Mouse (Mus musculus) right cerebral cortex, adult 18-20 months (tissue): ENCODE results near the gene Ndel1.
A peak's percentile ranks its signal among the peaks of the same experiment; 100 is the strongest.
"Not testable (repeated sequence)": the region's sequence is repeated elsewhere in the genome, so short reads cannot be mapped to it uniquely, and the experiment has no call there.

ENCODE experiments used
- DNase-seq: peaks from one replicate; pipeline ENCODE4 v3.0.0; 2022; ENCODE audit warnings: mixed read lengths

Gene Ndel1

DNA sequence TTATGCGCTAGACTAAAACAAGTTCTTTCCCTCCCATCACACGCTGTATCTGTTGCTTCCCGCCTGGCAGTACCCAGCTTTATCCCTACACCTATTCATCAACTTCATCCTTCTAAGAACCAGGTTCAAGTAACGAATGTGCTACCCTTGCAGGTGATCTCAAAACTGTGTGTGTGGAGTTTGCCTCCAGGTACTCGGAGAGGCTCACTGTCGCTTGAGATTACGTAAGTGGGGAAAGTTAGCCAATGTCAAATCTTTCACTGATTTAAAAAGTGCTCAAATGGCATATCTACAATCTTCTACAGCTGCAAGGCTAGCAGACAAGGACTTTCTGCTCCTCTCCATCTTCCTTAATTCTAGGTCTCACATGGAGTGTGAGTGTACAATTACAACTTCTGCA lies 20.8 kb downstream of the Ndel1 start:
- no peak for DNase-seq

DNA sequence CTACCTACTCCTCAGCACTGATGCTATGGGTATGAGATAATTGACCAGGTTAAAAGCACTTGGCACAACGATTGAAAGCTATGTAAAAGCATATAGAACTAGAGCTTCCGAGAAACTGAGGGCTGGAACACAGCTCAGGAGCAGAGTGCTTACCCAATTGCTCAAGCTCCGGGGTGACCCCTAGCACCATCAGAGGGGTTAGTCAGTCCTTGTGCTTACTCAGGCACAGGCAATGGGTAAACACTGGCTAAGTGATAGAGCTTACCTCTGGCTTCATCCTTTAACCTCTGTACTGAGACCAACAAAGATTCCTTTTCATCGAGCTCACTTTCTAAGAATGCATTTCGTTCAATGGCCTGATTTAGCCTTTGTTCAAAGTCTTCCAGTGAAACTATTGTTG lies 32.1 kb downstream of the Ndel1 start:
- DNase-seq: no peak

DNA sequence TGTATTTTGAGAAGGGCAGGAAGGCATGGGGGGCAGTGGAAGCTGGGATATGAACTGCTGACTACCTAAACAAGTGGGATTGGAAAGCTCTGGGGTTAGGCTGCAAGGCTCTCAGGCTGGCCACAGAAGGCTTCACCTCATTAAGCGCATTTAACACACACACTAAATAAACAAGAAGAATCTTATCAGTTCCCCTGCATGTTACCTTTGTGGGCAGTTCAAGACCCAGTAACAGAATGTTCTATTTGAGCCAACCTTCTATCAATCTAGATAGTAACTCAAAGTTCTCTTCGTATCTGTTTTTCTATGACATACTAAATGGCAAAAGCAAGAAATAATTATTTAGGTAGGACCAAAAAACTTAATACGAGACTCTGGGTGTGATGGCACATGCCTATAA lies 36.6 kb downstream of the Ndel1 start:
- DNase-seq: no peak

DNA sequence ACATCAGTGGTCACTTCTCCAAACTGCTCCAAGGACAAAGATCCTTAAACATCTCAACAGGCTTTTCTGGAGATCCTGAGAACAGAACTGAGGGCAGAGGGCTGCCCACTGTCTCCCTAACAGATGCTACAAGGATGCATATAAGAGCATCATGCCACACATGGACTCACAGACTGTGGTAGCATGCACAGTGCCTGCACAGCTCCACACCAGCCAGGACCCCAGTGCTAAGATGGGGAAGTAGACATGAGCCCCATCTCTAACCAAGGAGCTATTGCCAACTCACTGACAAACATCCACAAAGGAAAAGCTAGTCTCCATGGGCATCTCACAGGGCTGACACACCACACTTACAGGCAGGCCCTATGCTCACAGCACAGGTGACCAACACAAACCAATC lies 38.1 kb downstream of the Ndel1 start:
- no peak for DNase-seq

DNA sequence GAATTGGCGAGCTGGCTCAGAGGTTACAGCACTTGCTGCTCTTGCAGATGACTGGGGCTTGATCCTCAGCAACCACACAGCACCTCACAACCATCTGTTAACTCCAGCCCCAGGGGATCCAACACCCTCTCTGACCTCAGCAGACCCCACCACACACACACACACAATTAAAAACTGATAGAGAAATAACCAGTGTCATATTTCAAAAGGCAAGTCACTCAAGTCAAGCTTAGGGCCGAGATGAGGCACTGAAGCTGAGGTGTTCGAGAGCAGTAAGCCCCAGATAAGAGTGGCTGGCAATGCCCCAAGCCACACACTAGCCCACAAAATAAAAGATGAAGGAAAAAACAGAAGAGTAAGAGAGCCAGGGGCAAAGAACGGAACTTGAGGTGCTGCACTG lies 38.9 kb downstream of the Ndel1 start:
- no peak for DNase-seq

DNA sequence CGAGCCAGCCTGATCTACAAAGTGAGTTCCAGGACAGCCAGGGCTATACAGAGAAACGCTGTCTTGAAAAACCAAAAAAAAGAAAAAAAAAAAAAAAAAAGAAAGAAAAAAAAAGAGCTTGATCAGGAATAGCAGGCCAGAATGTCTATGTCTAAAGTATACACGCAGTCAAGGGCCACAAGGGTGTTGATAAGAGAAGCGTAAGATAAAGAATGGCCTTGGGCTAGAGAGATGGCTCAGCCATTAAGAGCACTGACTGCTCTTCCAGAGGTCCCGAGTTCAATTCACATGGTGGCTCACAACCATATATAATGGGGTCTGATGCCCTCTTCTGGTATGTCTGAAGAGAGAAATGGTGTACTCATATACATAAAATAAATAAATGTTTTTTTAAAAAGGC lies 40.1 kb downstream of the Ndel1 start:
- not testable (repeated sequence) for DNase-seq

DNA sequence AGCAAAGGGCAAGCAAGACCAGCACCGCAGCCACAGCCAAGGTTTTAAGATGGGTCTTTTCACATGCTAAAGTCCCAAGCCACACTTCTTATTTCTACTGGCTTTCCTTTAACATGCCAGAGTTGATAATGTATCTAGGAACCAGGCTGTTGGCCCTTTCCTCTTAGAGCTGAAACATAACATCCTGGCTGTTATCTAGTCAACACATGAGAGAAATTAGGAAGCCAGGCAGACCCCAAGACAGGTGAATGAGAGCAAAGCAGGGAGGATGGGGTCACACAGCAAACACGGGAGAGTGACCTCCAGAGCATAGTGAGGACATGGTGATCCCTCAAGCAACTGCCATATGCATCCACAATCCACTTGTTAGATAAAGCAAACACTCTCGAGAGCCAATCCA lies 44.9 kb downstream of the Ndel1 start:
- no peak for DNase-seq

DNA sequence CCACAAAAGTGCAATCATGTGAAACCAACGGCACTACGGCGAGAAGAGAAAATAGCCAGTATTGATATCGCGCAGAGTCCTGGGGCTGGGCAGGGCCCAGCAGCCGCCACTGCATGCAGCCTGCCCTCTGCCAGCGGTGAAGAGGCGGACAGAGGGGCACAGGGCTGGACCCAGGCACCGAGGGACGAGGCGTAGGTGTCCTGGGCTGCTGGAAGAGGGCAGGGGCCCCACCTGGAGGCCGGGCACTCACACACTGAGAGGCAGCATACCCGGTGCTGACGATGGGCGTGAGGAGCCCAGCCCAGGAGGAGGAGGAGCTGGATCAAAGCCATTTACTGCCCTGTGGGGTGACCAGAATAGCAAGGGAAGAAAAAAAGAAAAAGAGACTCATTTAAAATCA lies 49.3 kb downstream of the Ndel1 start:
- no peak for DNase-seq

DNA sequence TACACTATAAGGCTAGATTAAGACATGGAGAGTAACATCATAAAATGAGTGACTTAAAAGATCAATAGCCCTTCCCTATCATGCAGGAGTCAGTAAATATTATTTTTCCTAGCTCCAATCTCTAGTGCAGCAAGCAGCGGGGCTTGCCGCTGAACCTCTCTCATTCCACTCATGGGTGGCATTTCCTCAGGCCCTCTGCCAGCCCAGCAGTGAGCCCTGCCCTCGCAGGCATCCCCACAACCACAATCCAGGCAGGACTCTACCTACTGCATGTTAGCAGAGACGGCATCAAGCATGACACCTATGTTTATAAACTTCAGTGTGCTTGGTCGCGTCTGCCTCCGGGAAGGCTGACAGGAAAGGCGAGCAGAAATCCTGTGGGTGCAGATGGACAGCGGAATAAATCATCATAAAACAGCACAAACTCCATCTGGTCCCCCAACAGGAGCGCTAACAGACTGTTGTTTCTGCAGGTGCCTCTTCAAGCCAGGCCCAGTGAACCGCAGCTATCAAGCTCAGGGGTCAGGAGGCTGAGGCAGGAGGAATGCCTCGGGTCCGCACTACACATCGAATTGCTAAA lies 52.3 kb downstream of the Ndel1 start:
- no peak for DNase-seq

DNA sequence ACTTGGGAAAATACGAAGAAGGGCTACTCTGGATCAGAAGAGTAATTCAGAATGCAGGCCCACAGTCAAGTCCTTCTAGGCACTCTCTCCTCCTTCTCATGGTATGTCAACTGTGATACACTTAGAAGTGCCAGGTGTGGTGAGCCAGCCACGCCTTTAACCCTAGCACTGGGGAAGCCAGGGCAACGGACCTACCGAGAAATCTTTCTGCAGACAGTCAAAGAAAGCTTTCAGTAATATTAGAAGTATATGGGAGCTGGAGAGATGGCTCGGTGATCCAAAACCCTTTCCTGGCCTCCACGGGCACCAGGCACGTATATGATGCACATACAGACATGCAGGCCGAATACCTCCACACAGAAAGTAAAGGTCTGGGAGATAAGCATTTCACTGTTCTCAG lies 53.2 kb downstream of the Ndel1 start:
- no peak for DNase-seq

DNA sequence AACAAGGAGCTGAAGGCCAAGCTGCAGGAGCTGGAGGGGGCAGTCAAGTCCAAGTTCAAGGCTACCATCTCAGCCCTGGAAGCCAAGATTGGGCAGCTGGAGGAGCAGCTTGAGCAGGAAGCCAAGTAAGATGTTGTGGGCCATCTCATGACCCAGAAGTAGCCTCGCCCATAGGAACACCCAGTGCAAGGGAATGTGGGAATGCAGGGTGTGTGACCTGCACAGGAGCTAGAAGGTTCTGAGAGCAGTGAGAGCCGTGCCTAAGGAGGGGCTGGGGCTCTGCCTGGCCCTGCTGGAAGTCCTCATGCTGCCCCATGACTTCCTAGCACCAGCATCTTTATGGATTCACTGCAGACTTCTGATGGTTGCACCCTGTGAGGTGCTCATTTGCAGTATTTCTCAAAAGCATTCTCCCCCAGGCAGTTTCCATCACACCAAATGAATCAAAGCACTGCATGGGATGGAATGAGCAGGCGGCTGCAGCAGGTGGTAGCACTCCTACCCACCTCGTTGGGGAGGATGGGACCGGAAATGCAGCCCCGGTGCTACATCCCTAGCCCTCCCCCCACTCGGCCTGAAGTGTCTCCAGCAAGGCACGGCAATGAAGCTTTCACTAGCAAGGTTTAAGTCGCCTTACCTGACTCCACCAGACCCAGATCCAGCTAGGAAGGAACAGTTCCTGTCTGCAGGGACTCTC lies 59.6 kb downstream of the Ndel1 start:
- no peak for DNase-seq

DNA sequence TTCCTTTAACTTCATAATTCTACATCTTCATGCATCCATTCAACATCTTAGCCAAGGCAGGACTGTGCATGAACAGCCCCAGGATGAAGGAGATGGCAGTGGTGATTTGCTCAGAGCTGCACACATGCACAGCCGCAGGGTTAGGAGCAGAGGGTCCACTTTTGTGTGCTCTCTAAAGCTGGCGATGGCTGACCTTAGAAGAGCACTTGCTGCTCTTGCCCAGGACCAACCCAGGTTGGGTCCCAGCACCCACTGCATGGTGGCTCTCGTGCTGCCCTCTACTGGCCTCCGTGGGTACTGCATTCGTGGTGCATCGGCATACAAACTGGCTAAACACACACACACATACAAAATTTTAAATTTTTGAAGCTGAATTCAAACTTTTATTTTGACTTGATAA lies 63.9 kb downstream of the Ndel1 start:
- peak; percentile 54 for DNase-seq

DNA sequence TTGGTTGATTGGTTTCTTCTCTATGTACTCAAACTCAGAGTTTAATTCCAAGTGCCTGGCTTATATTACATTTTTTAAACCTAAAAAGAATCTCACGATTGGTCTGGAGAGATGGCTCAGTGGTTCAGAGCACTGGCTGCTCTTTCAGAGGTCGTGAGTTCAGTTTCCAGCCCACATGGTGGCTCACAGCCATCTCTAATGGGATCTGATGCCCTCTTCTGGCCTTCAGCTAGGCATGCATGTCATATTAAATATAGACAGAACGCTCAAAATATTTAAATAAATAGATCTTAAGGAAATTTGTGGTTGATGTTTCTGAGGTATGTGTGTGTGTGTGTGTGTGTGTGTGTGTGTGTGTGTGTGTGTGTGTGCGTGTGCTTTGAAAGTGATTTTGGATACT lies 66.5 kb downstream of the Ndel1 start:
- no peak for DNase-seq

DNA sequence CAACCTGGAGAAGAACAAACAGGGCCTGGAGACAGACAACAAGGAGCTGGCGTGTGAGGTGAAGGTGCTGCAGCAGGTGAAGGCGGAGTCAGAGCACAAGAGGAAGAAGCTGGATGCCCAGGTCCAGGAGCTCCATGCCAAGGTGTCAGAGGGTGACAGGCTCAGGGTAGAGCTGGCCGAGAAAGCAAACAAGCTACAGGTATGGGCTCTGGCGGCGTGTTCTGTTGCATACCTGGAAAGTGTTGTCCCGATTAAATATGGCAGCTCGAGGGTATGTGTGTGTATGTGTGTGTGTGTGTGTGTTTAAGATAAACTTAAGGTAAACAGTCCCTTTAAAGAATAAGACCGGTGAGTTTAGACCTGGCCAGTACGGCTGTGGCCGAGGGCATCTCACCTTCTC lies 73.4 kb downstream of the Ndel1 start:
- no peak for DNase-seq

DNA sequence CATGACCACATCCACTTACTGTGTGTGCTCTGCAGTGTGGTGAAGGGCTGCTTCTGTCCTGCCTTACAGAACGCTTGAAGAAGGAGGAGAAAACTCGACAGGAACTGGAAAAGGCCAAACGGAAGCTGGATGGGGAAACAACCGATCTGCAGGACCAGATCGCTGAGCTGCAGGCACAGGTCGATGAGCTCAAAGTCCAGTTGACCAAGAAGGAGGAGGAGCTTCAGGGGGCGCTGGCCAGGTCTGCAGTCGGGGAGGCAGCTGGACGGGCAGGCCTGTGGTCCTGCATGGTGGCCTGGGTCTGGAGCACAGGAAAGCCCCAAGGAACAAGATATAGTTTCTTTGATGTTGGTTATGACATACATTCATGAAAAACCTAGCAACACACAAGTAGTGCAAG lies 79.9 kb downstream of the Ndel1 start:
- DNase-seq: no peak

DNA sequence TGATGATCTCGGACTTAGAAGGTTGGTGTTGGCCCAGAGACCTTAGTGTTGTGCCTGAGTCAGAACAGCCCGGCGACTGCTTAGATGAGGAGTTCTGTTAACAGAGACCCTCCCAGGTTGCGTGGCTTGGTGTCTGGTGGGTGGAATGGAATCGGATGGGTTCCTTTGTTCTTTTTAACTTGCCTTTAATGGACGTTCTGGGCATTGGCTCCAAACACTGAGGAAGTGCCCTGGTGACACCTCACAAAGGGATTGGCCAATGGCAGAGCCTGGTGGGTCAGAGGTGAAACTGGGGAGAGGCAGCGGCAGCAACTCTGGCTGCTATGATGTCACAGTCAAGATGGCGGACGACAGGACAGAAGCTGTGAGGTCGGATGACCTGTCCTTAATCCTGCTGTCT lies 80.9 kb downstream of the Ndel1 start:
- DNase-seq: no peak

DNA sequence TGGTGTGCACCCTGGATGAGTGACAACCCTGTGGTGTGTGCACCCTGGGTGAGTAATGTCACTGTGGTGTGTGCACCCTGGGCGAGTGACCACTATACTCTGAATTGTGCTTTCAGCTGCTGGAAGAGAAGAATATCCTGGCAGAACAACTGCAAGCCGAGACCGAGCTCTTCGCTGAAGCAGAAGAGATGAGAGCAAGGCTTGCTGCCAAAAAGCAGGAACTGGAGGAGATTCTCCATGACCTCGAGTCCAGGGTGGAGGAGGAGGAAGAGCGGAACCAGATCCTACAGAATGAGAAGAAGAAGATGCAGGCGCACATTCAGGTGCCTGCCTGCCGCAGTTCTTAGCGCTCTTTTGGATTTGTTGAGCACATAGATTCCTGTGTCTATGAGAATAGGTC lies 84.4 kb downstream of the Ndel1 start:
- no peak for DNase-seq

DNA sequence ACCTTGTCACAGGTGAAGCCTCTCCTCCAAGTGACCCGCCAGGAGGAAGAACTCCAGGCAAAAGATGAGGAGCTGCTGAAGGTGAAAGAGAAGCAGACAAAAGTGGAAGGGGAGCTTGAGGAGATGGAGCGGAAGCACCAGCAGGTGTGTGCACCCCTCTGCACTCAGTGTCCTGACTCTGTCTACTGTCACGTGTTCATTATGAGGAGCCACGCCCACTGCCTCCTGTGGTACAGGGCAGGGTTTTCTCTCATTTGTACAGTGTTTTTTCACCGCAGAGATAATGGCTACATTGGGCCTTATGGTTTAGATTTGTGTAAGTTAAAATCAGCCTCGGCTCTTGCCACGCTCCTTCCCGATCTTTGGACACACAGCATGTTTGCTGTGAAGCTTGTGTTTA lies 85.8 kb downstream of the Ndel1 start:
- DNase-seq: no peak

DNA sequence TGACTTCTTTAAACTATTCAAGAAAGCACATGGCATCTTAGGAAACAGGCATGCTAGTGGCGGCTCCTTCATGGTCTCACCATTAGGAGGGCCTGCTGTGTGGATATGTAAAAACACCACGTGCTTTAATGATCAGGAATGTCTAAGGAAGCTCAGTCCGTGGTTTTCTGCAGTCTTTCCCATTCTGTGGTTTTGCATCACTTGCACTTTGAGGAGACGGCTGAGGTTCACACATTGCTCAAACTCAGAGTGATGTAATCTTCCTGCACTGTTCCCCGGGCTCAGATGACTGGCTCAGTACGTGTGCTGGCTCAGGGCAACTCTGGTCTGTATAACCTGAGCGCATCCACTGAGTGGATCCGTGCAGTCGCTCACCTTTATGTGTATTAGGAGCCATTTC lies 89.3 kb downstream of the Ndel1 start:
- DNase-seq: peak; percentile 31

DNA sequence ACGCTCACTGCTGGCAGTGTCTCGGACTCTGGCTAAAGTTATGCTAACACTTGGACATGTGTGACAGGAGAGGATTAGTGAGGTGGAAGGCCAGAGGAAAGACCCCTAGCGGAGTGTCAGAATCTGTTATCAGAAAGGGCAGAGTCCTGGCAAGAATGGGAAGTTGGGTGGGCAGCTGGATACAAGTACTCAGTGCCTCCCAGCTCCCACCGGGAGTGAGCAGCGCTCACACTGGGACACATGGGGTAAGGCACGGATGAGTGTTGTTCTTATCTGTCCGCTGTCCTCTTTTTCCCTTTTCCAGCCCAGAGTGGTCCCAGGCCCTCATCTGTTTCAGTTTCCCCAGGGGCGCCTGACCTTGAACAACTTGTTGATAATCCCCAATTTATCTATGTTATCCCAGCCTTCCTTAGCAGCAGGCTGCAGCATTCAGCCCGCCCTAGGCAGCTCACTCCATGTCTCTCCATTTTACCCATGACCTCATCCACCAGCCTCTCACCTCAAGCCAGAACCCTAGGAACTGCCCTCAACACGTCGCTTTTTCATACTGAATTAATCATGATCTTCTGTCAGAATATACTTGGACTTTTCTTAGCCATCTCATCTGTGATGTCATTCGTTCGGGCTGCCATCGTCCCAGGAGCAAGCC lies 91.1 kb downstream of the Ndel1 start:
- DNase-seq: no peak

DNA sequence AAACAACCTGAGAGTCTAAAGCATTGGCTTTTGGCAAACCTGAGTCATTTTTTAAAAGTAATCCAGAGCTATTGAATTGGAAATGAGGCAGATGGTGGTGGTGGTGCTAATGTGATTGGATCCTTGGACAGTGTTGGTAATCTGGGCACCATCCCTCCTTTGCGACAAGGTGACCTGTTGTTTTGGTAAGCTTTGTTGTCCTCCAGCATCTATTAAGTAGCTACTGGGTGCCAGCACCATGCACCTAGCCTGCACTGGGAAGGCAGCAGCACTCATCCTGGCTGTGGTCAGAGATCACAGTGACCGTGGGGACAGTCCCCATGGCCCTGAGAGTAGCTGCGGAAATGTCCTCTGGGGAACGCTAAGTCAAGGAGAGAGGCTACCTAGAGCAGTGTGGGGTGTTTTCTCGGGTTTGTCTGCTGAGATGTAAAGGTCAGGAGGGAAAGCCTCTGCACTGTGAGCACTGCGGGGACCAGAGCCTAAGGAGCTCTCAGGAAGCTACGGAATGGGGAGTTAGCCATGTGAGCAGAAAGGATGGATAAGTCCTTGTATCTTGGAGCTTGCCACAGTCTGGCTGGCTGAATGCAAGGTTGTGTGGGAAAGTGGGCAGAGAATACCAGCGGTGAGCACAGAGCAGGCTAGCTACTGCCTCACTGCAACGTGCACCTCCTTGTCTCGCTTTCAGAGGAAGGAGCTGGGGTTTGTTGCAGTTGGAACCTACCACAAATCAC lies 91.8 kb downstream of the Ndel1 start:
- DNase-seq: peak; percentile 40

DNA sequence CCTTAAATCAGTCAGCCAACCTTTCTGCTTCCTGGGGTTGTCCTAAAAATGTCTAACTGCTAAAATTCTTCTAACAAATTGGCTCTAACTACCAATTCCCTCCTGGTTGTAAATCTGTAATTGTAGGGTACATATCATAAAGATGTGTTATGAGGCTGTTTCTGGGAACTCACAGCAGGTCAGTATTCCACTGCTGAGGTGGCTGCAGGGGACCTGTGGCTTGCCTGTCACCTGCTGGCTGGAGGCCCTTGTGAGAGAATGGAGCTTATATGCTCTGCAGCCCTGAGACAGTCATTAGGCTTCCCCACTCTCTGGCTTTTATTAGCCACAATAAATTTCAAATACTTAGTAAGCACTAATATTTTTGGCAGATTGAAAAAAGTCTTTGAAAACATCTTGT lies 92.8 kb downstream of the Ndel1 start:
- DNase-seq: no peak

DNA sequence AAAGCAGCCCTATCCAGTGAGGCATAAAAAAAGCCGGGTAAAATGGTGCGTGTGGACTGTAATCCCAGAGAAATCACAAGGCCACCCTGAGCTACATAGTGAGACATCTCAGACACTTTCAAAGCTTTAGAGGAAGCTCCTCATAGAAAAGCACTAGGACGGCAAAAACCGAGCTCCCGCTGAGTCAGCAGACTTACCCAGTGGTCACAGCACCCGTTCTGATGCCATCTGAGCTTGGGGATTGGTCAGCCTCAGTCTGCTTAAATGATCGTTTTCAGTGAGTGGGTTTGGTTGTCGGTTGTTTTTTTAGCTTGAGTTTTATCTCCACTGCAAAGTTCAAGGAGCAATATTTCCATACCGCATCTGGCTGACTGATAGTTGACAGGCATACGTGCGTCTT lies 93.7 kb downstream of the Ndel1 start:
- no peak for DNase-seq

DNA sequence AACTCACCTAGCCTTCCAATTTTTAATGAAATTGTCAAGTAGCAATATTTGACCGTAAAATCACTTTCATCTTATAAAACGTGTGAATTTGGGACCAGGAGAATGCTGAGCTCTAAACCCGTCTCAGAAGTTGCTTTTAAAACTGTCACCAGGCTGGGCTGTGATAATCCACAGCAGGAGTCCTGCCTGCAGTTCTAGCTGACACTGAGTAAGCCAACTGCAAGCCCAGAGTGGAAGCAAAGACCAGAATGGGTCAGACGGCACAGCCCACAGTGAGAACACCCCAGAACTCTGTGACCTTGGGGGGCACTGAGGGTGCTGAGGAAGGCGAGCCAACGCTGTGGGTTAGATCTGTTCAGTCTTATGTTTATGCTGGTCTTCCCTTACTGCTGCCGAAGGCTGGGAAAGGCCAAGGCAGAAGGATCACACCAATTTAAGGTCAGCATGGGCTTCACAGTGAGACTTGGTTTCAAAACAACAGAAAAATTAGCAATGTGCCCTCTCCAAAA lies 95.5 kb downstream of the Ndel1 start:
- DNase-seq: no peak
